Mouse (Mus musculus) c-Kit-positive CD71-positive TER-119-positive erythroid progenitor cells, embryonic 14.5 days (primary cell): ENCODE results near the gene Hist1h3h.
"Not testable (repeated sequence)": the region's sequence is repeated elsewhere in the genome, so short reads cannot be mapped to it uniquely, and the experiment has no call there.

ENCODE experiments used
- DNase-seq: peaks from one replicate; pipeline ENCODE4 v3.0.0-alpha.2; 2013; ENCODE audit warnings: low spot score

Gene Hist1h3h

DNA sequence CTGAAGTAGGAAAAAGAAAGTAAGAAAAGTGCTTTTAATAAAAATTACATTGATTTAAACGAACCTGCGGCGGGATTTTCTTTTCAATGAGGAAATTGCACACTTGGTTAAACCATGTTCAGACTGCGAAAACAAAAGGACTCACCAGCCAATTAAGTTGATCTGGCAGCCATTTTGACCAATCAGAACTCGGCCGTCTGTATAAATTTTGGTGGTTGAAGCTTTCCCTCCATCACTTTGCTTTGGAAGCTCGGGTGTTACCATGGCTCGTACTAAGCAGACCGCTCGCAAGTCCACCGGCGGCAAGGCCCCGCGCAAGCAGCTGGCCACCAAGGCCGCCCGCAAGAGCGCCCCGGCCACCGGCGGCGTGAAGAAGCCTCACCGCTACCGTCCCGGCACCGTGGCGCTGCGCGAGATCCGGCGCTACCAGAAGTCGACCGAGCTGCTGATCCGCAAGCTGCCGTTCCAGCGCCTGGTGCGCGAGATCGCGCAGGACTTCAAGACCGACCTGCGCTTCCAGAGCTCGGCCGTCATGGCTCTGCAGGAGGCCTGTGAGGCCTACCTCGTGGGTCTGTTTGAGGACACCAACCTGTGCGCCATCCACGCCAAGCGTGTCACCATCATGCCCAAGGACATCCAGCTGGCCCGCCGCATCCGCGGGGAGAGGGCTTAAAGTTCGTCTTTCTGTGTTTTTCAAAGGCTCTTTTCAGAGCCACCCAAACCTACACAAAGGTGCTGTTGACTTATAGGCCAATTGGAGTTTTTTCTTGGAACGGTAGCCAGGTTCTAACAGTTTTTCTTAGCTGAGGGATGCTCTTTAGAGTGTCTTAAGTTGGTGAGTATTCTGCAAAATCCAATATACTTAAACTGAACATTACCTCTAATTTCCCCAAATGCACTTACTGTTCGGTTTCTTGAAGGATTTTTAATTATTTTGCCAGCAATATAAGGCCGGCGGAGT lies at the start of gene Hist1h3h:
TSS of gene Hist1h3h (plus strand) at position 263 of the 961 bp plus-strand sequence.
- peak; percentile 95 for DNase-seq

DNA sequence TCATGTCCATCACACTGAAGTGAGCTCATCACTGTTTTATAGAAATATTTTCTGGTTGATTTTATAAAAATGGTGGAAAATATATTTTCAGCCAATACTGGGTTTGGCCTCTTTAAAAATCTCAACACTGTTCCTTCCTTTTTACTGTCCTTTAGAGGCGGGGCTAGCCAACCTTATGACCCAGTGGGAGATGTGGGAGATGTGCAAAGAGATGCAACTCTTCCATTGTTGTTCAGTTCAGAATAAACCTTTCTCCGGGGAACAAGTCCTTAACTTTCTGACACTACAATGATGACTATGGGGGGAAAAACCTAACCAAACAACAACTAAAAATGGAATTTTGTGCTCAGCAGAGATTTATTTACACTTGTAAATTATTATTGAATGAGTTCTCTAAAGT lies 40.2 kb upstream of the Hist1h3h start, which contains the start of gene Olfr1360:
TSS of gene Olfr1360 (minus strand) at position 101 of the 400 bp plus-strand sequence.
- DNase-seq = no peak

GRCm38 (mm10) chr13:21697811-21698210 lies 19.6 kb upstream of the Hist1h3h start, which contains the start of gene Olfr1359:
Gene Olfr1359 (plus strand): TSS chr13:21698111.
- DNase-seq = no peak

- DNase-seq = no peak
Measured at GRCm38 (mm10) chr13:21706669-21707068, 10.8 kb upstream of the Hist1h3h start.

DNA sequence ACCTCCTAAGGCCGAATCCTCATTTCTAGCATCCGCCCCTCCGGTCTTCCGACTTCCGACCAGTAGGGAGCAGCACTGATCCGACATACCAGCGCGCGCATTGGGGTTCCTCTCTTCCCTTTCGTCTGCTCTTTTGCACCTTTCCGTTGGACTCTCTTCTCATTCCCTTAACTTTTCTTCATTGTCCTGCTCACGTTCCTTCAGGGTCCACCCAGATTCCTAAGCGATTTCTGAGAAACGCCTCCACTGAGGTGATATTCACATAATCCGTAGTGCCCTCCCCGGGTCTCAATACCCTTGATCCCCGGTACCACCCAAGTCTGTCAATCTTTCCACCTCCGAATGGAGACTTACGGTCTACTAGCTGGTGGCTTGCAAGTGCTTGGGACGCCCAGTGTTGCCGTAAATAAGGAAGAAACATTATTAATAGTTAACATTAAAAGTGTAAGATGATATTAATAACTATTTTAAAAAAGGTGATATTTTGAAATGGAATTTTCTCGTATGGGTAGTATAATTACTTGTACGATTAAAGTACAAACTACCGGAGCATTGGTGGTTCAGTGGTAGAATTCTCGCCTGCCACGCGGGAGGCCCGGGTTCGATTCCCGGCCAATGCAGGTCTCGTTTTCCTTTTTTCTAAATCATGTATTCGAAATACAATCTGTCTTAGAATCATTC lies 7.3 kb upstream of the Hist1h3h start:
- peak; percentile 90 for DNase-seq

GRCm38 (mm10) chr13:21710821-21711525 lies 6.5 kb upstream of the Hist1h3h start:
- peak; percentile 77 for DNase-seq

- no peak for DNase-seq
Measured at GRCm38 (mm10) chr13:21711698-21712097, 5.8 kb upstream of the Hist1h3h start.

- peak; percentile 84 for DNase-seq
Measured at GRCm38 (mm10) chr13:21714725-21715124, 2.7 kb upstream of the Hist1h3h start.

- DNase-seq = peak; percentile 74
Measured at GRCm38 (mm10) chr13:21715131-21715863, 2.2 kb upstream of the Hist1h3h start.

- peak; percentile 98 for DNase-seq
Measured at GRCm38 (mm10) chr13:21715864-21716539, 1.5 kb upstream of the Hist1h3h start, which contains the start of the genes Hist1h2bl and Hist1h2ai. Gene Hist1h2bl (minus strand): TSS chr13:21716143. Gene Hist1h2ai (plus strand): TSS chr13:21716422.

GRCm38 (mm10) chr13:21716540-21717391 lies 693 bp upstream of the Hist1h3h start:
- peak; percentile 74 for DNase-seq

GRCm38 (mm10) chr13:21718381-21719080 lies 1.1 kb downstream of the Hist1h3h start:
- DNase-seq = peak; percentile 70

- DNase-seq = not testable (repeated sequence)
Measured at GRCm38 (mm10) chr13:21721107-21721756, 3.8 kb downstream of the Hist1h3h start.

DNA sequence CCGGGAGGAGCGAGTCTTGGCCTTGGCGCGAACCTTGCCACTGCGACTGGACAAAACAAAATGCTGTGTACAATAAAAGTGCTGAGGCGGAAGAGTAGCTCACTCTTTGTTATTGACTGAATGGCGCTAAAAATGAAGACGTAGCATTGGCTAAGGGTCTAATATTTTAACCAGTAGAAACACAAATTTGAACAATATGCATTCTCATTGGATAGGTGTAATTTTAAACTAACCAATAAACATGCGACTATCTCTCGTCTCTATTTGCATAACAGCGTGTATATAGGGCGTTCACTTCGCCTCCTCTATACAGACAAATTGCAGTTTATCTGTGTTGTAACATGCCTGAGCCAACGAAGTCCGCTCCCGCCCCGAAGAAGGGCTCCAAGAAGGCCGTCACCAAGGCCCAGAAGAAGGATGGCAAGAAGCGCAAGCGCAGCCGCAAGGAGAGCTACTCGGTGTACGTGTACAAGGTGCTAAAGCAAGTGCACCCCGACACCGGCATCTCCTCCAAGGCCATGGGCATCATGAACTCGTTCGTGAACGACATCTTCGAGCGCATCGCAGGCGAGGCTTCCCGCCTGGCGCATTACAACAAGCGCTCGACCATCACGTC lies 4.4 kb downstream of the Hist1h3h start, which contains the start of gene Hist1h2bm:
TSS of gene Hist1h2bm (plus strand) at position 288 of the 616 bp plus-strand sequence.
- peak; percentile 96 for DNase-seq

- DNase-seq = no peak
Measured at GRCm38 (mm10) chr13:21722373-21722925, 5.0 kb downstream of the Hist1h3h start.

DNA sequence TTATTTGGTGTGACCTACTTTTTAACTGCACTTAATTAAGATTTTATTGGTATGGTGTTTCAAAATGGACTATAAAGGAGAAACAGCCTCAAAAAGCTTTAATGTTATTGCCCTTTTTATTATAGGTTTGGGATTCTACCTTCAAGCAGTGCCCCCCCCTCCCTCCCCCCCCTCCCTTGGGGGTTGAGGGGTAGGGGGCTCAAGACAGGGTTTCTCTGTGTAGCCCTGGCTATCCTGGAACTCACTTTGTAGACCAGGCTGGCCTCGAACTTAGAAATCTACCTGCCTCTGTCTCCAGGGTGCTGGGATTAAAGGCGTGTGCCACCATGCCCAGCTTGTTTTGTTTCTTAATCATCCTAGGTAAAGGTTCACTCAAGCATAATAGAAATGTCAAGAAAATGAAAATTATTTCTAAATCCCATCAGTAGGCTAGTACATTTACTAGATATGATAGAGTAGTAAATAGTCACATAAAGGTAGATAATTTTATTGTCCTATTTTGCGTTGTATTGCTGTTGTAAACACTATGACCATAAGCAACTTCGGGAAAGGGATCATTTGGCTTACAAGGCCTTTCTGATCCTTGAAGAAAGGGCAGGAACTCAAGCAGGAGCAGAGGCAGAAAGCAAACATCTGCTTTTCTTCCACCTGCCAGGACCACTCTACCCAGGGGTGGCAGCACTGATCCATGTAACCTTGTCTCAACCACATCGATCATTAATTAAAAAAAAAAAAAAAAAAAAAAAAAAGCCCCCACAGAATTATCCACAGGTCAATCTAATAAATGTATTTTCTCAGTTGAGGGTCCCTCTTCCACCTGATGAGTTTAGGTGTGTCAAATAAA lies 5.8 kb downstream of the Hist1h3h start:
- DNase-seq = no peak
